Mouse (Mus musculus) heart, postnatal 0 days (tissue): ENCODE measurements at regions not wholly inside any gene's neighbourhood (a gene's known extent, or its start where the extent isn't known, plus 50 kb on each side); places are given as distances from the start of the nearest gene placed in this dataset.

Experiments used
- CTCF ChIP-seq: IDR thresholded peaks from 2 replicates; pipeline ENCODE4 v1.5.1; 2016; ENCODE audit warnings: antibody characterized with exemption, control low read depth, low read depth
- EP300 ChIP-seq: IDR thresholded peaks from 2 replicates; pipeline ENCODE4 v1.6.1; 2016; ENCODE audit warnings: antibody characterized with exemption, low read depth

- TF ChIP-seq EP300 (no peak), CTCF (no peak)
Observed at GRCm38 (mm10) chr1:90398396-90398975, 194.7 kb downstream of the Ackr3 start.
